Mouse (Mus musculus) CH12F3 (cell line): ENCODE measurements at regions not wholly inside any gene's neighbourhood (a gene's known extent, or its start where the extent isn't known, plus 50 kb on each side); places are given as distances from the start of the nearest gene placed in this dataset.
"Not testable (repeated sequence)": the region's sequence is repeated elsewhere in the genome, so short reads cannot be mapped to it uniquely, and the experiment has no call there.

Source experiments
- in situ Hi-C: fragments of 300-500 bp; cut with MboI; formaldehyde crosslinking; loops from 2 replicates; pipeline ENCODE4 v1.14.3; 2020; ENCODE audit warnings: low sequenced_read_pairs

- in situ Hi-C loops = no loop called here
Observed at GRCm38 (mm10) chr9:41914611-41915010, 209.5 kb downstream of the Sorl1 start.

- in situ Hi-C loops = no loop called here
Observed at GRCm38 (mm10) chr9:41913911-41914310, 210.2 kb downstream of the Sorl1 start.

- in situ Hi-C loops = no loop called here
Observed at GRCm38 (mm10) chr9:41912482-41912881, 211.6 kb downstream of the Sorl1 start.

- in situ Hi-C loops = no loop called here
Observed at GRCm38 (mm10) chr9:41900606-41900974, 223.5 kb downstream of the Sorl1 start.

GRCm38 (mm10) chr9:41899766-41900605 is 224.1 kb downstream of the Sorl1 start:
- in situ Hi-C loops = no loop called here

GRCm38 (mm10) chr9:41895106-41895505 is 229.0 kb downstream of the Sorl1 start:
- in situ Hi-C loops = no loop called here

- in situ Hi-C loops = no loop called here
Observed at GRCm38 (mm10) chr9:41892841-41893240, 231.3 kb downstream of the Sorl1 start.

- in situ Hi-C loops = no loop called here
Observed at GRCm38 (mm10) chr9:41891206-41891605, 232.9 kb downstream of the Sorl1 start.

- in situ Hi-C loops = no loop called here
Observed at GRCm38 (mm10) chr9:41890273-41891141, 233.6 kb downstream of the Sorl1 start.

- in situ Hi-C loops = no loop called here
Observed at GRCm38 (mm10) chr9:41889568-41890272, 234.4 kb downstream of the Sorl1 start.

- in situ Hi-C loops = no loop called here
Observed at GRCm38 (mm10) chr9:41888616-41889150, 235.4 kb downstream of the Sorl1 start.

GRCm38 (mm10) chr9:41886456-41886855 is 237.6 kb downstream of the Sorl1 start:
- in situ Hi-C loops = not testable (repeated sequence)

GRCm38 (mm10) chr9:41880457-41880856 is 243.6 kb downstream of the Sorl1 start:
- in situ Hi-C loops = no loop called here

- in situ Hi-C loops = no loop called here
Observed at GRCm38 (mm10) chr9:41879080-41879479, 245.0 kb downstream of the Sorl1 start.

- in situ Hi-C loops = no loop called here
Observed at GRCm38 (mm10) chr9:41861136-41861535, 263.0 kb downstream of the Sorl1 start.

- in situ Hi-C loops = no loop called here
Observed at GRCm38 (mm10) chr9:41860681-41861080, 263.4 kb downstream of the Sorl1 start.

- in situ Hi-C loops = no loop called here
Observed at GRCm38 (mm10) chr9:41859780-41860179, 264.3 kb downstream of the Sorl1 start.

GRCm38 (mm10) chr9:41852099-41852498 is 272.0 kb downstream of the Sorl1 start:
- in situ Hi-C loops = no loop called here

GRCm38 (mm10) chr9:41849628-41850326 is 274.3 kb downstream of the Sorl1 start:
- in situ Hi-C loops = no loop called here

- in situ Hi-C loops = no loop called here
Observed at GRCm38 (mm10) chr9:41844616-41845015, 279.5 kb downstream of the Sorl1 start.
